Mouse (Mus musculus) C2C12 (cell line): ENCODE results near the gene Zfp503. TPM values are rescaled to one million over a fixed set of nuclear protein-coding genes. Genes with fewer than 3 reads are reported as not detected.

Experiments
- H3K27me3 ChIP-seq: one replicate; pipeline ENCODE4 v1.6.1; 2011; ENCODE audit not compliant: control insufficient read depth, insufficient read depth, insufficient read length
- H3K36me3 ChIP-seq: one replicate; pipeline ENCODE4 v1.6.1; 2011; ENCODE audit not compliant: control insufficient read depth, insufficient read depth
- H3K4me3 ChIP-seq: one replicate; pipeline ENCODE4 v1.5.1; 2011; ENCODE audit warnings: mild to moderate bottlenecking, control low read depth; ENCODE audit not compliant: poor library complexity, insufficient read depth, severe bottlenecking
- H3K79me2 ChIP-seq: one replicate; pipeline ENCODE4 v1.6.1; 2011; ENCODE audit not compliant: control insufficient read depth, insufficient read depth
- H3K79me3 ChIP-seq: one replicate; pipeline ENCODE4 v1.6.1; 2011; ENCODE audit warnings: low read depth, control low read depth
- H3ac ChIP-seq: one replicate; pipeline ENCODE3; 2011; ENCODE audit warnings: low read depth; ENCODE audit not compliant: control insufficient read depth, insufficient read length
- CEBPB ChIP-seq: IDR thresholded peaks from one replicate; pipeline ENCODE4 v1.6.1; 2011; ENCODE audit warnings: low read depth, mild to moderate bottlenecking, control low read depth, moderate library complexity
- CTCF ChIP-seq: IDR thresholded peaks from one replicate; pipeline ENCODE4 v1.5.1; 2011; ENCODE audit not compliant: control insufficient read depth, insufficient read depth, insufficient read length
- FOSL1 ChIP-seq: IDR thresholded peaks from one replicate; pipeline ENCODE4 v1.8.0; 2011; ENCODE audit warnings: mild to moderate bottlenecking, low read length; ENCODE audit not compliant: poor library complexity, insufficient read depth, severe bottlenecking
- MAX ChIP-seq: IDR thresholded peaks from one replicate; pipeline ENCODE4 v1.6.1; 2011; ENCODE audit warnings: mild to moderate bottlenecking, control low read depth
- MYOD1 ChIP-seq: IDR thresholded peaks from one replicate; pipeline ENCODE4 v1.6.1; 2011; ENCODE audit warnings: low read depth; ENCODE audit not compliant: control insufficient read depth, insufficient read length
- MYOG ChIP-seq: IDR thresholded peaks from one replicate; pipeline ENCODE4 v1.6.1; 2011; ENCODE audit not compliant: control insufficient read depth, insufficient read length; ENCODE audit errors: extremely low read depth
- USF1 ChIP-seq: IDR thresholded peaks from one replicate; pipeline ENCODE4 v1.6.1; 2011; ENCODE audit warnings: low read depth, mild to moderate bottlenecking, control low read depth, moderate library complexity
- long read RNA-seq, 2 experiments: library from polyadenylated mRNA; unstranded; transcript quantifications; one replicate each; pipeline ENCODE4 v2.0.0; 2019 to 2020
- polyA plus RNA-seq: library from polyadenylated mRNA; unstranded; fragments of >200 nt; fragmentation: generic; extraction: Trizol; gene quantifications from one replicate; pipeline ENCODE4 v1.2.1, GENCODE M21; 2012; ENCODE audit warnings: missing spikeins

Zfp503 gene
- polyA plus RNA-seq: 5.3 TPM
- long read RNA-seq, experiment 1, partial matches to known transcripts: 0 of 4 reads
- long read RNA-seq, experiment 1, other reads (novel, unspliced or antisense): 4 of 4 reads
- long read RNA-seq, experiment 2, partial matches to known transcripts: 1 of 3 reads
- long read RNA-seq, experiment 2, other reads (novel, unspliced or antisense): 2 of 3 reads

- H3K79me3 ChIP-seq: no peaks in the 10 kb centered on the region
- H3K4me3 ChIP-seq: no peak within 1 kb of the TSS
- H3K36me3 ChIP-seq: no peaks in the 10 kb centered on the region
- TF ChIP-seq MYOG: no peak
- TF ChIP-seq MAX: no peak
- no peak for TF ChIP-seq FOSL1
- no peak for TF ChIP-seq CEBPB
- no peak for TF ChIP-seq MYOD1
- TF ChIP-seq USF1: no peak
- TF ChIP-seq CTCF: no peak
- H3ac ChIP-seq: no peak within 1 kb of the TSS
- peaks cover 7% of the 10 kb centered on the region for H3K79me2 ChIP-seq
- no peaks in the 10 kb centered on the region for H3K27me3 ChIP-seq
These were observed at the start of gene Zfp503 for GRCm38 (mm10) chr14:21989291-21989913. Gene Zfp503 (minus strand): TSS chr14:21989601.

- Histone ChIP-seq H3ac (no peak overlapping the region), H3K27me3 (peaks cover 30% of the 10 kb centered on the region), H3K4me3 (no peak overlapping the region), H3K36me3 (no peaks in the 10 kb centered on the region), H3K79me3 (no peaks in the 10 kb centered on the region), H3K79me2 (no peaks in the 10 kb centered on the region)
- TF ChIP-seq USF1: no peak
- TF ChIP-seq MAX: no peak
- no peak for TF ChIP-seq CTCF
- TF ChIP-seq MYOD1: no peak
- no peak for TF ChIP-seq MYOG
These were observed 48.2 kb upstream of the Zfp503 start for GRCm38 (mm10) chr14:22037498-22038131.

DNA sequence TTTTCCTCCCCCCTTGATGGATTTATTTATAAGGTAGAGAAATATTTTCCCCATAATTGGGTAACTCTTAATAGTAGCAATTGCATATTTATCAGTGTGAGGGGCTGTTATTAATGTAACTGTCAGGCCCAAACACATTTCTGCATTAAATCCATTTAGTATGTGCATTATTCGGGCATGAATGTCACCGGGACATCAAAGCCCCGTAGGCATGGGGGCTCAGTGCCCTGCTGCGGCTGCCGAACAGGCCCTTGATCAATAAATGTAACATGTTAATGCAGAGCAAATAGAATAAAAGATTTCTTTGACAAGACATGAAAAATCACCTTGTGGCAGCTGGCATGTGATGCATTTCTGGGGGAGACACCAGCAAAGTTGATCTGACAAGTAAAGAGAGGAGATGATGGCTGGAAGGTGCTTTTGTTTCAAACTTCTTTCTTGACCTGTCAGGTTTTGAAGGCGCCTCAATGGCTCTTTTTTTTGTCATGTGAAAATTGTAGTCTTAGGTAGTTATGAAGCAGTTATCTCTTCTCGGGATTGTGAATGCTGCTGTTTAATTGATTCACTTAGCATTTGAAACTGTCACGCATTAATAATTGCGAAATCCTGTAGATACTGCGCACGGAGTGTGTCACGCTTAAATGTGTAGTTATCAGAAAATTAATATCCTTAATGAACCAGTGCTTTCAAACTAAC lies 47.5 kb upstream of the Zfp503 start:
- H3K79me3 ChIP-seq: no peaks in the 10 kb centered on the region
- no peaks in the 10 kb centered on the region for H3K36me3 ChIP-seq
- H3K79me2 ChIP-seq: no peaks in the 10 kb centered on the region
- peaks cover 33% of the 10 kb centered on the region for H3K27me3 ChIP-seq
- no peak for TF ChIP-seq USF1
- TF ChIP-seq FOSL1: no peak
- no peak for TF ChIP-seq MAX
- no peak for TF ChIP-seq CTCF
- no peak for TF ChIP-seq CEBPB
- no peak for TF ChIP-seq MYOG
- no peak for TF ChIP-seq MYOD1
- no peak overlapping the region for H3ac ChIP-seq
- no peak overlapping the region for H3K4me3 ChIP-seq

DNA sequence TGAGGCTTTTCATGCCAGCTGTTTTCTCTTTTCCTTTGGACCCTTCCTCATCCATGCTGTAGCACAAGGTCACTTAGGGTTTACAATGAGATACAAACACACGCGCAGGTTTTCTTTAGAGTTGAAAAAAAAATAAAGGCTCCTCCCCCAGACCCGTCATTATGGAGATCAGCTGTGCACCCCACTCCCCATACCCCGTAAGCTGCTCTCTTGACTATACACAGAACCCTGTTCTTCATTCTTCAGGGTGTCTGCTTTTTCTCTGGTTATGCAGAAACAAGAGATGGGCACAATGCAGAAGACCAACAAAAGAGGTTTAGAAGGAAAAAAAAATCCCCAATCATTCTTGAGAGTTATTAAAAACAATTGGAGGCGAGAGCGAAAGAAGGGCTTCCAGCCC lies 46.9 kb upstream of the Zfp503 start:
- no peak for TF ChIP-seq CTCF
- TF ChIP-seq USF1: no peak
- no peak for TF ChIP-seq MAX
- no peak for TF ChIP-seq MYOG
- TF ChIP-seq CEBPB: no peak
- no peak for TF ChIP-seq MYOD1
- no peak for TF ChIP-seq FOSL1
- Histone ChIP-seq H3K79me2 (no peaks in the 10 kb centered on the region), H3K79me3 (no peaks in the 10 kb centered on the region), H3K4me3 (no peak overlapping the region), H3ac (no peak overlapping the region), H3K27me3 (peaks cover 33% of the 10 kb centered on the region), H3K36me3 (no peaks in the 10 kb centered on the region)

DNA sequence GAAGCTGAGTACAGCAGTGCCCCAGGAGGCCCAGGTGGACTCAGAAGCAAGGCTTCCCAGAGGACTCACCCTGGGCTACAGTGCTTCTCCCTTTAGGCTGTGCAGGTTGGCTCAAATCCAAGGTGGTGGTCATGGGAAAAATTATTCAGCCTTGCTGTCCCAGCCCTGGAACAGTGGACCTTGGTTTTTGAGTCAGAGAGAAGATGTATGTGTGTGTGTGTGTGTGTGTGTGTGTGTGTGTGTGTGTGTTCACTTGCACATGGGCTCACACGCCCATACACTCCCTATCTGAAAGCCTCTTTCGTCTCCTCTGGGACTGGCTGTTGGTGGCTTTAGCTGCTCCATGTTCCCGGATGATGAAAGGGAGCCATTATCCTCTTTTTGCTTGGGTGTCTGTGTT lies 46.5 kb upstream of the Zfp503 start:
- Histone ChIP-seq H3K36me3 (no peaks in the 10 kb centered on the region), H3K79me2 (no peaks in the 10 kb centered on the region), H3ac (no peak overlapping the region), H3K27me3 (peaks cover 33% of the 10 kb centered on the region), H3K4me3 (no peak overlapping the region), H3K79me3 (no peaks in the 10 kb centered on the region)
- TF ChIP-seq MYOG: no peak
- no peak for TF ChIP-seq CTCF
- TF ChIP-seq USF1: no peak
- TF ChIP-seq MAX: no peak
- no peak for TF ChIP-seq CEBPB
- TF ChIP-seq MYOD1: no peak
- TF ChIP-seq FOSL1: no peak
